Mouse (Mus musculus): ENCODE data around the gene Gli3. TPM values are rescaled to one million over a fixed set of nuclear protein-coding genes. Genes with fewer than 3 reads are reported as not detected.

Gene Gli3
- polyA plus RNA-seq, 1 experiment from 2014 or later, result 0.30 TPM

DNA sequence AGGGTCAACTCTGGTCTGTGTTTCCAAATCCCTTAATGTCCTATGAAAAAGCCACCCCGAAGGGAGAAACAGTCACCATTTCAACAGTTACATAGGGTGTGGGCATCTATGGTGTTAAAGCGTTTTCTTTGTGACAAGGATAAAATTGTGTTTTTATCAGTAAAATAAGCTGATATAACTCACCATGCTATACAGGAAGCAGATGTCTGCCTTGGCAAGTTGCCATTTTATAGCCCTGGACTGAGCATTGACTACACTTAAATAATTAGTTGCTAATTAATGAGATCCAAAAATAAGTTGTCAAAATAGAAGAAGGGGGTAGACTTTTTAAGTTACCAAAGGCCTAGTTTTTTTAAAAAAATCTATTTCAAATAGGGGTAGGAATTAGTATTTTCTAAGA lies 11.4 kb downstream of the Gli3 start:
- no peak overlapping the region for H3K27ac ChIP-seq (ENCODE audit: low read length)
- no peak for ATAC-seq (ENCODE audit: low read depth)
- no peak overlapping the region for H3K4me2 ChIP-seq (ENCODE audit: low read depth, low read length)
- H3K9me3 ChIP-seq (replicated peaks; ENCODE audit: control insufficient read depth, low read length), result no peaks in the 10 kb centered on the region
- H3K9ac ChIP-seq (ENCODE audit: low read depth, low read length), result no peak overlapping the region
- WGBS (ENCODE audit: insufficient replicate concordance), result 43% methylated on average over 2 of the region's 2 CpGs
- no peaks in the 10 kb centered on the region for H3K4me1 ChIP-seq (ENCODE audit: control insufficient read depth, low read depth, low read length)
- H3K27me3 ChIP-seq (ENCODE audit: control insufficient read depth, insufficient read depth, low read depth, low read length), result no peaks in the 10 kb centered on the region
- no peaks in the 10 kb centered on the region for H3K36me3 ChIP-seq (ENCODE audit: control insufficient read depth, insufficient read depth)
- H3K4me3 ChIP-seq (ENCODE audit: low read depth, low read length), result no peak overlapping the region

DNA sequence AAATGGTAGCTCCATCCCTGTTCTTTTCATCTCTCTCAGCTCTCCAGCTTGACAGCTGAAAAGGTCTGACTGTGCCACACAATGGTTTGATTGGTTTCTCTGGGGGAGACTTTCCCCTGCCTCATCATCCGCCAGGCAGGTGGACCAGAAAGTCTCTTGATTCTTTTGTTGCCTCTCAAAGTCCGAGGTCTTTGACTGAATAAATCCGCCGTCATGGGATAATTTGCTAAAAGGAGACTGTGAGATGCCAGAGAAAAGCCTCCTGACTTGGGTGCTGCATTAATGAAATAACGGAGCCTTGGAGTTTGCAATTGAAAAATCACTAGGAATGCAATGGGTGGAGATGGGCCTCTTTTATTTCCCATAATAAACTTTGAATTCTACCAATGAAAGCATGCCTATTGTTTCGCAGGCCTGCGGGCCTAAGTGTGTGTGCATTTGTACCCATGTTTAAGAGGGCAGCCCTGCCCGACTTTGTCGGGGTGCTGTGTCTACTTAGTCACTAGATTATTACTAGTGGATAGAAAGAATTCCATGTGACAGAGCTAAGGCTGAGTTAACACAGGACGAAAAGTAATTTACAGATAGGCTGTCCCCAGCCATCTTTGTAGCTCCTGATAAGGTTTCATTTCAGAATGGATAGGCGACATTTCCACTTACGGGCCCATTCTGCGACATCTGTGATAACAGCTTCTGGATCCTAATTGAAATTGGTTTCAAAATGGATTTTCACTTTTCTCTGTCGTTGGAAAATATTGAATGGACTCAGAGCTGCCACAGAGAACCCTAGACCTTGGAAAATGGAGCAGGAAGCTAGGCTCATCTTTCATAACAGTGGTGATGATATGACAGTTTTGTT lies 23.2 kb downstream of the Gli3 start:
- Histone ChIP-seq H3K9ac (ENCODE audit: low read depth, low read length) (no peak overlapping the region), H3K27me3 (ENCODE audit: control insufficient read depth, insufficient read depth, low read depth, low read length) (no peaks in the 10 kb centered on the region), H3K4me1 (ENCODE audit: control insufficient read depth, low read depth, low read length) (no peaks in the 10 kb centered on the region), H3K27ac (ENCODE audit: low read length) (no peak overlapping the region), H3K36me3 (ENCODE audit: control insufficient read depth, insufficient read depth) (no peaks in the 10 kb centered on the region), H3K4me3 (ENCODE audit: low read depth, low read length) (no peak overlapping the region), H3K4me2 (ENCODE audit: low read depth, low read length) (no peak overlapping the region), H3K9me3 (replicated peaks; ENCODE audit: control insufficient read depth, low read length) (no peaks in the 10 kb centered on the region)
- ATAC-seq (ENCODE audit: low read depth), result no peak
- WGBS (ENCODE audit: insufficient replicate concordance), result 58% methylated on average over 14 of the region's 14 CpGs

DNA sequence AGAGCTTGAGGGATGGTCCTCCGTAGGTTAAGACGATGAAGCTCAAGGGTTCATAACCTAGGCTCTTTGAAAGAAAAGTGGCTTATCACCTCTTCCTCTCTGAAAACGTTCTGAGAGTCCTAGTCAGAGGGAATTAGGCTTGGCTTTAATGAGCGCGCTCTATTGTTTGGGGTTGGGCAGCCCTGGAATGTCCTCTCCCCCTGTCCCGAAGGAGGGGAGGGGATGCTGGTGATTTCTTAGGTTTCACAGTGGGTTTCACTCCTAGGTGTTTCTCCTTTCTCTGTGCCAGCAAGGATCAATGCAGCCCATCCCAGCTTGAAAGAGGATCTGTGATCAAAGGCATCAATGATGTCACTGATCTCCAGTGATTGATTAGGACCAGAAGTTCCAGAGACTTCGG lies 24.3 kb downstream of the Gli3 start:
- 49% methylated on average over 7 of the region's 7 CpGs for WGBS (ENCODE audit: insufficient replicate concordance)
- Histone ChIP-seq H3K9ac (ENCODE audit: low read depth, low read length) (no peak overlapping the region), H3K9me3 (replicated peaks; ENCODE audit: control insufficient read depth, low read length) (no peaks in the 10 kb centered on the region), H3K4me1 (ENCODE audit: control insufficient read depth, low read depth, low read length) (no peaks in the 10 kb centered on the region), H3K4me3 (ENCODE audit: low read depth, low read length) (no peak overlapping the region), H3K27ac (ENCODE audit: low read length) (no peak overlapping the region), H3K27me3 (ENCODE audit: control insufficient read depth, insufficient read depth, low read depth, low read length) (no peaks in the 10 kb centered on the region), H3K4me2 (ENCODE audit: low read depth, low read length) (no peak overlapping the region), H3K36me3 (ENCODE audit: control insufficient read depth, insufficient read depth) (no peaks in the 10 kb centered on the region)
- no peak for ATAC-seq (ENCODE audit: low read depth)

DNA sequence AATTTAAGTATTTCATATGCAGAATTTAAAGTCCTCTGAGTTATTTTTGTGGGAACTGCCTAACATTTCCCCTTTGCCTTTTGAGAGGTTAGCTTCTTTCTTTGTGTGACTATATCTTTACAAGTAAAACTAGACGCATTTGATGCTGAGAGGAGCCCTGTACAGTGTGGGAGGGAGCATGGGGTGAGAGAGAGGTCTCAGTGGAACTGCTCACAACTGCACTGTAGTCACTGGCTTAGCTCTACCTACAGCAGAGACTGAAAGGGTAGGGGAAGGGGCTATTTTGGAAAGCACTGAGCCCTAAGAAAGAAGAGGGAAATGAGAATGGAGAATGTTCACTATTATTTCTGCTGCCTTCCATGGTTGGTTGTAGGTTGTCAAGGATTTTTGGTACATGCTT lies 25.0 kb downstream of the Gli3 start:
- ATAC-seq (ENCODE audit: low read depth), result no peak
- H3K36me3 ChIP-seq (ENCODE audit: control insufficient read depth, insufficient read depth), result no peaks in the 10 kb centered on the region
- no peak overlapping the region for H3K27ac ChIP-seq (ENCODE audit: low read length)
- no peak overlapping the region for H3K4me3 ChIP-seq (ENCODE audit: low read depth, low read length)
- WGBS (ENCODE audit: insufficient replicate concordance), result 60% methylated on average over 1 of the region's 1 CpGs
- no peak overlapping the region for H3K4me2 ChIP-seq (ENCODE audit: low read depth, low read length)
- no peak overlapping the region for H3K9ac ChIP-seq (ENCODE audit: low read depth, low read length)
- no peaks in the 10 kb centered on the region for H3K4me1 ChIP-seq (ENCODE audit: control insufficient read depth, low read depth, low read length)
- H3K9me3 ChIP-seq (replicated peaks; ENCODE audit: control insufficient read depth, low read length), result no peaks in the 10 kb centered on the region
- no peaks in the 10 kb centered on the region for H3K27me3 ChIP-seq (ENCODE audit: control insufficient read depth, insufficient read depth, low read depth, low read length)

DNA sequence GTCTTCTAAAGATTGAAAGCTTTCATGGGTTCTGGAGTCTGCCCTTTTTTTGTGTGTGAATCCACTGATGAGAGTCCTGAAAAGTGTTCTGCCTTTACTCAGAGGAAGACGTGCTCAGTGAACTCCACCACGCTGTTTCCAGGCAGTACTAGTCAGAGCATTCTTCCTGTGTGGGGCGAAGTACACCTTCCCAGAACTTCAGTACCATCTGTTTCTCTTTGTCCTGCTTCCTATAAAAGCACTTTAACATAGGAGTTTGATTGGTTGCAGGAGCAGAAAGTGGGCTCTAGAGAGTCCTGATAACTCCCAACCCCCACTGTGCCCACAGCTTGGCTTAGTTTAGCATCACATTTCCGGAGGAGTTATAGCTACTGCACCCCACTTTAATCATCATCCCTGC lies 32.8 kb downstream of the Gli3 start:
- ATAC-seq (ENCODE audit: low read depth), result no peak
- Histone ChIP-seq H3K27me3 (ENCODE audit: control insufficient read depth, insufficient read depth, low read depth, low read length) (no peaks in the 10 kb centered on the region), H3K4me3 (ENCODE audit: low read depth, low read length) (no peak overlapping the region), H3K36me3 (ENCODE audit: control insufficient read depth, insufficient read depth) (no peaks in the 10 kb centered on the region), H3K4me2 (ENCODE audit: low read depth, low read length) (no peak overlapping the region), H3K27ac (ENCODE audit: low read length) (no peak overlapping the region), H3K4me1 (ENCODE audit: control insufficient read depth, low read depth, low read length) (no peaks in the 10 kb centered on the region), H3K9ac (ENCODE audit: low read depth, low read length) (no peak overlapping the region), H3K9me3 (replicated peaks; ENCODE audit: control insufficient read depth, low read length) (no peaks in the 10 kb centered on the region)
- 56% methylated on average over 4 of the region's 4 CpGs for WGBS (ENCODE audit: insufficient replicate concordance)

DNA sequence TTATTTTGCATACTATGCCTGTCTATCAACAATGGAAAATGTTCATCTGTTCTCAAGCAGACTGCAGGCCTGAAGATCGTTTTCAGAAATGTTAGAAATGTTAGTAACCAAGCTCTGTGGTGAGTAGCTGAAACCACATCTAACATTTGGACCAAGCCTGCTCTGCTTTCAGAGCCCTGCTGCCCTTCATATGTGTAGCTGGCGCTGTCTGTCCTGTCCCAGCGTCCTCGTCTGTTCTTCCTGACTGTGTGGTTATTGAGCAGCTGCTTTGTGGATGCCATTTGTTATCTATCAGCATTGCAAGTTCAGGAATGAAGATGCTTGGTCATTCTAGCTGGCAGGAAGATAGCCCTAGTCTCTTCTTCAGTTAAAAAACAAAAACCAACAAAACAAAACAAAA lies 35.3 kb downstream of the Gli3 start:
- Histone ChIP-seq H3K9ac (ENCODE audit: low read depth, low read length) (no peak overlapping the region), H3K4me1 (ENCODE audit: control insufficient read depth, low read depth, low read length) (no peaks in the 10 kb centered on the region), H3K36me3 (ENCODE audit: control insufficient read depth, insufficient read depth) (no peaks in the 10 kb centered on the region), H3K9me3 (replicated peaks; ENCODE audit: control insufficient read depth, low read length) (no peaks in the 10 kb centered on the region), H3K4me3 (ENCODE audit: low read depth, low read length) (no peak overlapping the region), H3K27ac (ENCODE audit: low read length) (no peak overlapping the region), H3K4me2 (ENCODE audit: low read depth, low read length) (no peak overlapping the region), H3K27me3 (ENCODE audit: control insufficient read depth, insufficient read depth, low read depth, low read length) (no peaks in the 10 kb centered on the region)
- no peak for ATAC-seq (ENCODE audit: low read depth)
- WGBS (ENCODE audit: insufficient replicate concordance), result 29% methylated on average over 4 of the region's 4 CpGs

DNA sequence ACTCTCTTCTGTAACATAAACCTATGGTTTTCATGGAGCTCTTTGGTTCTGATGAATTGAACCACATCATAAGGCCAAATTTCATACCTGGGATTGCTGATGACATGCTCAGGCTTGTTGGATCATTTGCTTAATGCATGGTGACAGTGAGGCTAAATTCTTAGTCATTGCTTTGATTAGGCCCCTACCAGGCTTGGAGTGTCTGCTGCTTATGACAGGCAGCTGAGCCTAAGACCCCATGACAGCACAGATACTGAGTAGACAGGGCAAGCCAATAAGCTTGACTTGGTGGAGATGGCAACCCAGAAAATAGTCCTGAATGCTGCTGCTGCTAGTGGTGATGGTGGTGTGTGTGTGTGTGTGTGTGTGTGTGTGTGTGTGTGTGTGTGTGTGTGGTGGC lies 47.9 kb downstream of the Gli3 start:
- H3K27ac ChIP-seq (ENCODE audit: low read length), result no peak overlapping the region
- H3K36me3 ChIP-seq (ENCODE audit: control insufficient read depth, insufficient read depth), result no peaks in the 10 kb centered on the region
- no peaks in the 10 kb centered on the region for H3K9me3 ChIP-seq (replicated peaks; ENCODE audit: control insufficient read depth, low read length)
- no peak overlapping the region for H3K4me3 ChIP-seq (ENCODE audit: low read depth, low read length)
- H3K9ac ChIP-seq (ENCODE audit: low read depth, low read length), result no peak overlapping the region
- H3K27me3 ChIP-seq (ENCODE audit: control insufficient read depth, insufficient read depth, low read depth, low read length), result no peaks in the 10 kb centered on the region
- ATAC-seq (ENCODE audit: low read depth), result no peak
- H3K4me1 ChIP-seq (ENCODE audit: control insufficient read depth, low read depth, low read length), result no peaks in the 10 kb centered on the region
- H3K4me2 ChIP-seq (ENCODE audit: low read depth, low read length), result no peak overlapping the region

DNA sequence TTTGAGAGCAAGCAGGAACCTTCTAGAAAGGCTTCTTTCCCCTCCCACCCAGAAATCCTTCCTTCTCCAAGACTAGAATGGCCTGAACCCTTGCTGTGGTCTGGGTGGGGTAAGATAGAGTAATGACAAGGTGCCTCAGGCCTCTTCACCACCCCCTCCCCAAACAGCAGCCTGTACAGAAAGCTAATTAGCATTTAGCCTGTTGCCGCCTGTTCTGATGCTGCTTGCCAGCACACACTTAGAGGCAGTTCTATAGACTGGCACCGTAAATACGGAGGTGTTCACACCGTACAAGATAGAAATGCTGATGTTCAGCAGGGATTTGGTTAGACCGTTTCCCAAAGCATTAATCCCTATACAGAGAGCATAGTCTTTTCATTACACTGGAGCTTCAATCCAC lies 50.1 kb downstream of the Gli3 start:
- no peaks in the 10 kb centered on the region for H3K9me3 ChIP-seq (replicated peaks; ENCODE audit: control insufficient read depth, low read length)
- H3K4me3 ChIP-seq (ENCODE audit: low read depth, low read length), result no peak overlapping the region
- no peak overlapping the region for H3K27ac ChIP-seq (ENCODE audit: low read length)
- no peak for ATAC-seq (ENCODE audit: low read depth)
- no peak overlapping the region for H3K9ac ChIP-seq (ENCODE audit: low read depth, low read length)
- H3K27me3 ChIP-seq (ENCODE audit: control insufficient read depth, insufficient read depth, low read depth, low read length), result no peaks in the 10 kb centered on the region
- no peaks in the 10 kb centered on the region for H3K4me1 ChIP-seq (ENCODE audit: control insufficient read depth, low read depth, low read length)
- no peak overlapping the region for H3K4me2 ChIP-seq (ENCODE audit: low read depth, low read length)
- no peaks in the 10 kb centered on the region for H3K36me3 ChIP-seq (ENCODE audit: control insufficient read depth, insufficient read depth)
- WGBS (ENCODE audit: insufficient replicate concordance), result 69% methylated on average over 5 of the region's 5 CpGs

DNA sequence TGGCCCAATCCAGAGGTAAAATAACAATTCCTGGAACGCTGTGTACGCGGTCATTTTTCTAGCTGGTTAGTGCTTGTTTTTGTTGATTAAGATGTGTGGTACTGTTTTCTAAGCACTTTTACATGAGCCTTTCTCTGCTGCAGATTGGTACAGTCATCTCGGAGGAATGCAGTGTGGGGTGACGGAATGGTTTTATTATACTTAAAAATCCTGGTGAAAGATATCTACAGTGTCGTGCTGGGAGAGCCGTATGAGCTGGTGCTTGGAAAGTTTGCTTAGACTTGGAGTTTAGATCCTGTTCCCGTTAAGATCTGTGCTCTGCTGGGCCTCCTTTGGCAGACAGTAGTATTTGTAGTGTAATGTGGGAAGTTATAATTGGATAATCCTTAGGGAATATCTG lies 51.0 kb downstream of the Gli3 start:
- WGBS (ENCODE audit: insufficient replicate concordance), result 74% methylated on average over 8 of the region's 8 CpGs
- no peaks in the 10 kb centered on the region for H3K9me3 ChIP-seq (replicated peaks; ENCODE audit: control insufficient read depth, low read length)
- H3K36me3 ChIP-seq (ENCODE audit: control insufficient read depth, insufficient read depth), result no peaks in the 10 kb centered on the region
- H3K27ac ChIP-seq (ENCODE audit: low read length), result no peak overlapping the region
- no peak overlapping the region for H3K4me2 ChIP-seq (ENCODE audit: low read depth, low read length)
- no peak for ATAC-seq (ENCODE audit: low read depth)
- no peaks in the 10 kb centered on the region for H3K27me3 ChIP-seq (ENCODE audit: control insufficient read depth, insufficient read depth, low read depth, low read length)
- H3K4me3 ChIP-seq (ENCODE audit: low read depth, low read length), result no peak overlapping the region
- no peak overlapping the region for H3K9ac ChIP-seq (ENCODE audit: low read depth, low read length)
- H3K4me1 ChIP-seq (ENCODE audit: control insufficient read depth, low read depth, low read length), result no peaks in the 10 kb centered on the region

Measured in liver, embryonic 16.5 days (tissue).